Mouse (Mus musculus): ENCODE data around the gene Josd2. TPM values are rescaled to one million over a fixed set of nuclear protein-coding genes. Genes with fewer than 3 reads are reported as not detected.

Gene Josd2
- total and polyA plus RNA-seq, 2 experiments from 2014 or later = 28.3 to 44.5 TPM

- Histone ChIP-seq H3K4me3 (ENCODE audit: low read length) (peak overlapping the region; percentile 85), H3K36me3 (ENCODE audit: insufficient read depth, low read length) (peaks cover 13% of the 10 kb centered on the region), H3K4me2 (ENCODE audit: low read depth, low read length) (peak overlapping the region; percentile 96), H3K9ac (replicated peaks; ENCODE audit: low read length) (peak overlapping the region; percentile 89), H3K4me1 (ENCODE audit: insufficient read depth, low read length) (peaks cover 12% of the 10 kb centered on the region), H3K9me3 (ENCODE audit: low read length) (no peaks in the 10 kb centered on the region), H3K27ac (peak overlapping the region; percentile 98), H3K27me3 (ENCODE audit: insufficient read depth, low read length) (no peaks in the 10 kb centered on the region)
- peak; percentile 42; the same call in 1 of the 2 replicates for TF ChIP-seq CTCF (IDR thresholded peaks at IDR 0.05; ENCODE audit: low read depth)
- DNase-seq (ENCODE audit: low spot score) (no peak), ATAC-seq (no peak)
- 2% methylated on average over 26 of the region's 26 CpGs for WGBS
Measured at GRCm38 (mm10) chr7:44496771-44497109, 29.0 kb downstream of the Josd2 start.

- DNase-seq (ENCODE audit: low spot score) = no peak
- no peak for ATAC-seq
- Histone ChIP-seq H3K9me3 (ENCODE audit: low read length) (no peaks in the 10 kb centered on the region), H3K36me3 (ENCODE audit: insufficient read depth, low read length) (peaks cover 6% of the 10 kb centered on the region; the same call in 1 of the 2 replicates), H3K27ac (no peak overlapping the region), H3K4me3 (ENCODE audit: low read length) (peak overlapping the region; percentile 85), H3K9ac (replicated peaks; ENCODE audit: low read length) (peak overlapping the region; percentile 89), H3K4me1 (ENCODE audit: insufficient read depth, low read length) (peaks cover 12% of the 10 kb centered on the region), H3K27me3 (ENCODE audit: insufficient read depth, low read length) (no peaks in the 10 kb centered on the region), H3K4me2 (ENCODE audit: low read depth, low read length) (peak overlapping the region; percentile 96)
- no peak for TF ChIP-seq CTCF (IDR thresholded peaks at IDR 0.05; ENCODE audit: low read depth)
- WGBS = 92% methylated on average over 10 of the region's 10 CpGs
Measured at GRCm38 (mm10) chr7:44497361-44498055, 29.7 kb downstream of the Josd2 start.

GRCm38 (mm10) chr7:44498922-44499321 is 31.1 kb downstream of the Josd2 start:
- TF ChIP-seq CTCF (IDR thresholded peaks at IDR 0.05; ENCODE audit: low read depth) = no peak
- Histone ChIP-seq H3K9ac (replicated peaks; ENCODE audit: low read length) (no peak overlapping the region), H3K4me2 (ENCODE audit: low read depth, low read length) (no peak overlapping the region), H3K4me1 (ENCODE audit: insufficient read depth, low read length) (peaks cover 12% of the 10 kb centered on the region), H3K4me3 (ENCODE audit: low read length) (no peak overlapping the region), H3K36me3 (ENCODE audit: insufficient read depth, low read length) (no peaks in the 10 kb centered on the region), H3K27ac (no peak overlapping the region), H3K9me3 (ENCODE audit: low read length) (no peaks in the 10 kb centered on the region), H3K27me3 (ENCODE audit: insufficient read depth, low read length) (no peaks in the 10 kb centered on the region)
- no peak for ATAC-seq
- 81% methylated on average over 1 of the region's 1 CpGs for WGBS
- DNase-seq (ENCODE audit: low spot score) = no peak

- Histone ChIP-seq H3K4me1 (ENCODE audit: insufficient read depth, low read length) (peaks cover 6% of the 10 kb centered on the region), H3K9me3 (ENCODE audit: low read length) (no peaks in the 10 kb centered on the region), H3K27me3 (ENCODE audit: insufficient read depth, low read length) (no peaks in the 10 kb centered on the region), H3K9ac (replicated peaks; ENCODE audit: low read length) (no peak overlapping the region), H3K27ac (no peak overlapping the region), H3K4me2 (ENCODE audit: low read depth, low read length) (no peak overlapping the region), H3K36me3 (ENCODE audit: insufficient read depth, low read length) (no peaks in the 10 kb centered on the region), H3K4me3 (ENCODE audit: low read length) (no peak overlapping the region)
- ATAC-seq = no peak
- no peak for TF ChIP-seq CTCF (IDR thresholded peaks at IDR 0.05; ENCODE audit: low read depth)
- 53% methylated on average over 20 of the region's 20 CpGs for WGBS
- no peak for DNase-seq (ENCODE audit: low spot score)
Measured at GRCm38 (mm10) chr7:44500046-44500445, 32.3 kb downstream of the Josd2 start.

GRCm38 (mm10) chr7:44501563-44502115 is 33.9 kb downstream of the Josd2 start:
- WGBS = 35% methylated on average over 5 of the region's 5 CpGs
- no peaks in the 10 kb centered on the region for H3K36me3 ChIP-seq (ENCODE audit: insufficient read depth, low read length)
- no peaks in the 10 kb centered on the region for H3K4me1 ChIP-seq (ENCODE audit: insufficient read depth, low read length)
- H3K9ac ChIP-seq (replicated peaks; ENCODE audit: low read length) = no peak overlapping the region
- no peak overlapping the region for H3K4me2 ChIP-seq (ENCODE audit: low read depth, low read length)
- H3K27ac ChIP-seq = no peak overlapping the region
- DNase-seq (ENCODE audit: low spot score) (peak; percentile 82), ATAC-seq (peak; percentile 74)
- TF ChIP-seq CTCF (IDR thresholded peaks at IDR 0.05; ENCODE audit: low read depth) = peak; percentile 86
- H3K27me3 ChIP-seq (ENCODE audit: insufficient read depth, low read length) = no peaks in the 10 kb centered on the region
- H3K9me3 ChIP-seq (ENCODE audit: low read length) = no peaks in the 10 kb centered on the region
- H3K4me3 ChIP-seq (ENCODE audit: low read length) = no peak overlapping the region

GRCm38 (mm10) chr7:44507491-44507890 is 39.7 kb downstream of the Josd2 start:
- no peak for TF ChIP-seq CTCF (IDR thresholded peaks at IDR 0.05; ENCODE audit: low read depth)
- H3K36me3 ChIP-seq (ENCODE audit: insufficient read depth, low read length) = no peaks in the 10 kb centered on the region
- no peak overlapping the region for H3K9ac ChIP-seq (replicated peaks; ENCODE audit: low read length)
- H3K4me3 ChIP-seq (ENCODE audit: low read length) = no peak overlapping the region
- no peak overlapping the region for H3K27ac ChIP-seq
- no peak for DNase-seq (ENCODE audit: low spot score)
- H3K9me3 ChIP-seq (ENCODE audit: low read length) = no peaks in the 10 kb centered on the region
- H3K4me2 ChIP-seq (ENCODE audit: low read depth, low read length) = no peak overlapping the region
- H3K4me1 ChIP-seq (ENCODE audit: insufficient read depth, low read length) = no peaks in the 10 kb centered on the region
- ATAC-seq = no peak
- H3K27me3 ChIP-seq (ENCODE audit: insufficient read depth, low read length) = no peaks in the 10 kb centered on the region

All from hindbrain, postnatal 0 days (tissue).